Mouse (Mus musculus): Measurements from ENCODE around the gene Ddx23. TPM values are rescaled to one million over a fixed set of nuclear protein-coding genes. Genes with fewer than 3 reads are reported as not detected.

Ddx23 gene
- polyA plus RNA-seq, 1 experiment: 30.2 TPM

- no peak for DNase-seq (ENCODE audit: low read depth)
Observed at GRCm38 (mm10) chr15:98674994-98675545, 12.4 kb upstream of the Ddx23 start.

- DNase-seq (ENCODE audit: low read depth): no peak
Observed at GRCm38 (mm10) chr15:98674284-98674993, 11.7 kb upstream of the Ddx23 start.

GRCm38 (mm10) chr15:98673732-98674131 lies 11.0 kb upstream of the Ddx23 start:
- no peak for DNase-seq (ENCODE audit: low read depth)

GRCm38 (mm10) chr15:98672592-98672991 lies 9.9 kb upstream of the Ddx23 start:
- DNase-seq (ENCODE audit: low read depth): no peak

GRCm38 (mm10) chr15:98664042-98664907 lies 1.6 kb upstream of the Ddx23 start:
- no peak for DNase-seq (ENCODE audit: low read depth)

- no peak for DNase-seq (ENCODE audit: low read depth)
Observed at GRCm38 (mm10) chr15:98662198-98662566, 512 bp downstream of the Ddx23 start.

- no peak for DNase-seq (ENCODE audit: low read depth)
Observed at GRCm38 (mm10) chr15:98656982-98657751, 5.5 kb downstream of the Ddx23 start.

- DNase-seq (ENCODE audit: low read depth): no peak
Observed at GRCm38 (mm10) chr15:98652174-98652573, 10.5 kb downstream of the Ddx23 start.

- DNase-seq (ENCODE audit: low read depth): no peak
Observed at GRCm38 (mm10) chr15:98651431-98651830, 11.3 kb downstream of the Ddx23 start.

- no peak for DNase-seq (ENCODE audit: low read depth)
Observed at GRCm38 (mm10) chr15:98648071-98648470, 14.6 kb downstream of the Ddx23 start.

- DNase-seq (ENCODE audit: low read depth): no peak
Observed at GRCm38 (mm10) chr15:98647308-98647707, 15.4 kb downstream of the Ddx23 start.

- DNase-seq (ENCODE audit: low read depth): no peak
Observed at GRCm38 (mm10) chr15:98646737-98647136, 16.0 kb downstream of the Ddx23 start.

GRCm38 (mm10) chr15:98645057-98646026 lies 17.4 kb downstream of the Ddx23 start:
- DNase-seq (ENCODE audit: low read depth): no peak

- no peak for DNase-seq (ENCODE audit: low read depth)
Observed at GRCm38 (mm10) chr15:98644406-98644805, 18.3 kb downstream of the Ddx23 start.

- no peak for DNase-seq (ENCODE audit: low read depth)
Observed at GRCm38 (mm10) chr15:98640157-98640556, 22.5 kb downstream of the Ddx23 start.

- no peak for DNase-seq (ENCODE audit: low read depth)
Observed at GRCm38 (mm10) chr15:98637155-98637554, 25.5 kb downstream of the Ddx23 start.

- no peak for DNase-seq (ENCODE audit: low read depth)
Observed at GRCm38 (mm10) chr15:98636517-98636916, 26.2 kb downstream of the Ddx23 start.

GRCm38 (mm10) chr15:98635291-98635841 lies 27.3 kb downstream of the Ddx23 start:
- DNase-seq (ENCODE audit: low read depth): no peak

- no peak for DNase-seq (ENCODE audit: low read depth)
Observed at GRCm38 (mm10) chr15:98634541-98635081, 28.1 kb downstream of the Ddx23 start.

GRCm38 (mm10) chr15:98633822-98634470 lies 28.7 kb downstream of the Ddx23 start:
- no peak for DNase-seq (ENCODE audit: low read depth)
